Mouse (Mus musculus): ENCODE measurements around the gene Mtor. TPM values are rescaled to one million over a fixed set of nuclear protein-coding genes. Genes with fewer than 3 reads are reported as not detected.

Gene Mtor
- total and polyA plus RNA-seq, 3 experiments: 10.5 to 28.6 (median 24.3) TPM

DNA sequence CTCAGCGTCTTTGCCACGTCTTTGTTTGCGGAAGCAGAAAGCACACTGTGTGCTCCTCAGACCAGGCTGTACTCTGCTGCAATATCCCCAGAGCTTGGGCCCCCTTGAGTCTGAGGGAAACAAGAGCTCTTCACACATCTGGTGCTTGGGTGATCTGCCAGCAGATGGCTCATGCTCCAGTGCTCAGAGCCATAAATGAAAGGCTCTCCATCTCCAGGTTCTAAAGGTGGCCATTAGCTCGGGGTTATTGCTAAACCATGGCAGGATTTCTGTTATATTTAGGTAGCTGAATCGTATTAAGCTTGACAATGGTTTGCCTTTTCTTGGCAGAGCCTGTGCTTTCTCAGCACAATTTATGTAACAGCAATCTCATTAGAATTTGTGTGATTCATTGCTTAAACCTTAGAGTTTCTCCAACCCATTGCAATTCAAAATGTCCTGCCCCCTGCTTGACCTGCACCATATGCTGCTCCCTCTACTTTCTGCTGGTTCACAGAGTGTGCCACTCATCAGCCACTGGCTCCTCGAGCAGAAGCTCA is 64.7 kb downstream of the Mtor start:
- Histone ChIP-seq H3K79me2 (replicated peaks; ENCODE audit: control insufficient read depth, extremely low read depth, insufficient read depth, poor library complexity, severe bottlenecking) (no peaks in the 10 kb centered on the region), H3K9me3 (replicated peaks; ENCODE audit: low read length) (peaks cover 9% of the 10 kb centered on the region), H3K4me3 (replicated peaks in 1 of 3; ENCODE audit: low read depth in 2 of 3, low read length in 2 of 3, poor library complexity in 1 of 3) (no peak overlapping the region), H3K4me1 (ENCODE audit: control insufficient read depth in 1 of 2, insufficient read depth in 2 of 2) (peaks cover 5 to 11% of the 10 kb centered on the region in 2 experiments), H3K27ac (ENCODE audit: insufficient read depth, low read depth) (no peak overlapping the region), H3K4me2 (ENCODE audit: insufficient read depth, low read depth, poor library complexity, severe bottlenecking) (no peak overlapping the region), H3K36me3 (replicated peaks in 1 of 2; ENCODE audit: control insufficient read depth in 1 of 2, insufficient read depth in 1 of 2, low read length in 1 of 2) (peaks cover 49 to 87% of the 10 kb centered on the region in 2 experiments), H3K27me3 (replicated peaks) (no peaks in the 10 kb centered on the region), H3K9ac (ENCODE audit: insufficient read depth, low read depth) (no peak overlapping the region)
- dilution Hi-C loops (cut with MboI; ENCODE audit: extremely low pct_ligation_motif_present, extremely low pct_unique_long_range_greater_than_20kb, low sequenced_read_pairs) (no loop called here), in situ Hi-C loops (cut with MboI; ENCODE audit: low pct_ligation_motif_present, low pct_unique_long_range_greater_than_20kb, low sequenced_read_pairs) (no loop called here)
- DNase-seq (ENCODE audit: extremely low read depth): no peak
- TF ChIP-seq NELFE (IDR thresholded peaks at IDR 0.05; ENCODE audit: low read depth, low read length) (no peak), PAX5 (IDR thresholded peaks at IDR 0.05; ENCODE audit: low read length) (no peak), ZMIZ1 (IDR thresholded peaks at IDR 0.05; ENCODE audit: low read depth, low read length) (no peak), POLR2A (IDR thresholded peaks at IDR 0.05; ENCODE audit: low read depth, low read length) (no peak), MXI1 (IDR thresholded peaks at IDR 0.05; ENCODE audit: low read depth, low read length) (no peak), E2F4 (IDR thresholded peaks at IDR 0.05; ENCODE audit: insufficient replicate concordance, low read depth, low read length) (no peak), GABPA (IDR thresholded peaks at IDR 0.05; ENCODE audit: insufficient replicate concordance, low read depth, low read length) (no peak), ZNF384 (IDR thresholded peaks at IDR 0.05; ENCODE audit: low read depth, low read length) (no peak), KAT2A (IDR thresholded peaks at IDR 0.05; ENCODE audit: insufficient replicate concordance, low read length) (no peak), SIN3A (IDR thresholded peaks at IDR 0.05; ENCODE audit: low read length) (no peak), CTCF (conservative IDR thresholded peaks at IDR 0.05 in 1 of 2, IDR thresholded peaks at IDR 0.05 in 1 of 2; ENCODE audit: low read depth in 2 of 2, low read length in 2 of 2) (no peak), TBP (conservative IDR thresholded peaks at IDR 0.05; ENCODE audit: low read depth, low read length) (no peak)

DNA sequence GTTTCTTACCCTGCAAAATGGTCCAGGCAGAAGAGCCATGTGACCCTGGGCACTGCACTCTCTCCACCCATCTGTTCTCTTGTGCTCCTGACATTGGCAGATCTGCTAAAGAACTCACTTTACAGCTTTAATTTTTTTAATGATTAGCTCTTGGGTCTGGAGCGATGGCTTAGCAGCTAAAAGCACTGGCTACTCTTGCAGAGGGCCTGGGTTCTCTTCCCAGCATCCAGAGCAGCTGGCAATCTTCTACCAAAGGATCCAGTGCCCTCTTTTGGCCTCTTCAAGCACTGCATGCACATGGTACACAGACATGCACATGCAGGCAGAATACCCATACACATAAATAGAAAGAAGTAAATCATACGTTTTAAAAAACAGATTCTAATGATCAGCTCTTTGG is 66.9 kb downstream of the Mtor start:
- H3K9me3 ChIP-seq (replicated peaks; ENCODE audit: low read length): no peaks in the 10 kb centered on the region
- H3K4me3 ChIP-seq (replicated peaks in 1 of 3; ENCODE audit: low read depth in 2 of 3, low read length in 2 of 3, poor library complexity in 1 of 3): no peak overlapping the region
- H3K79me2 ChIP-seq (replicated peaks; ENCODE audit: control insufficient read depth, extremely low read depth, insufficient read depth, poor library complexity, severe bottlenecking): no peaks in the 10 kb centered on the region
- H3K9ac ChIP-seq (ENCODE audit: insufficient read depth, low read depth): no peak overlapping the region
- peak; percentile 33 for TF ChIP-seq RAD21 (IDR thresholded peaks at IDR 0.05; ENCODE audit: low read depth, low read length)
- no peak for TF ChIP-seq NELFE (IDR thresholded peaks at IDR 0.05; ENCODE audit: low read depth, low read length)
- TF ChIP-seq CTCF (conservative IDR thresholded peaks at IDR 0.05 in 1 of 2, IDR thresholded peaks at IDR 0.05 in 1 of 2; ENCODE audit: low read depth in 2 of 2, low read length in 2 of 2): peak in 1 of 2 experiments; percentile 49; a peak in 2 of 4 replicates
- no peak for TF ChIP-seq POLR2A (IDR thresholded peaks at IDR 0.05; ENCODE audit: low read depth, low read length)
- H3K27me3 ChIP-seq (replicated peaks): no peaks in the 10 kb centered on the region
- H3K36me3 ChIP-seq (replicated peaks in 1 of 2; ENCODE audit: control insufficient read depth in 1 of 2, insufficient read depth in 1 of 2, low read length in 1 of 2): peaks cover 56 to 90% of the 10 kb centered on the region in 2 experiments
- H3K4me2 ChIP-seq (ENCODE audit: insufficient read depth, low read depth, poor library complexity, severe bottlenecking): no peak overlapping the region
- no peaks in the 10 kb centered on the region for H3K4me1 ChIP-seq (ENCODE audit: control insufficient read depth in 1 of 2, insufficient read depth in 2 of 2)
- H3K27ac ChIP-seq (ENCODE audit: insufficient read depth, low read depth): no peak overlapping the region
- in situ Hi-C loops (cut with MboI; ENCODE audit: low pct_ligation_motif_present, low pct_unique_long_range_greater_than_20kb, low sequenced_read_pairs): no loop called here
- dilution Hi-C loops (cut with MboI; ENCODE audit: extremely low pct_ligation_motif_present, extremely low pct_unique_long_range_greater_than_20kb, low sequenced_read_pairs): no loop called here
- peak; percentile 11 for DNase-seq (ENCODE audit: extremely low read depth)

DNA sequence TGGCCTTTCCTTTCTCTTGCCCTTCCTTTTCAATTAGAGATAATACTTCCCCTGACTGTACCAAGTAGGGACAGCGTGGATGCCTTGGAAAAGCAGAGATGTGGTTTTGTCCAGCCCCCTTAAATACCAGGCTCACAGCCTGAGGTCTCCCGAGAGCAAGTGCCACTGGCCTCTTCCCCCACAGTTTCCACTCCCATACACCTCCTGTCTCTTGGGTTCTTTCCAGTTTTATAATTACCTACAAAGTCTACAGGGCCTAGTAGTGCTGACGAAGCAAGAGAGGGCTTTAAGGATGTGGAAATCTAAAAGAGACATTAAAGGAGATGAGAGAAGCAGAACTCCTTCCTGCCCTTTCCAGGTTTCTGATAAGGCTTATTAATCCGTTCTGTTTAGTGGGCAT is 69.4 kb downstream of the Mtor start:
- Histone ChIP-seq H3K4me2 (ENCODE audit: insufficient read depth, low read depth, poor library complexity, severe bottlenecking) (no peak overlapping the region), H3K36me3 (replicated peaks in 1 of 2; ENCODE audit: control insufficient read depth in 1 of 2, insufficient read depth in 1 of 2, low read length in 1 of 2) (peaks cover 57 to 85% of the 10 kb centered on the region in 2 experiments), H3K27me3 (replicated peaks) (no peaks in the 10 kb centered on the region), H3K4me1 (ENCODE audit: control insufficient read depth in 1 of 2, insufficient read depth in 2 of 2) (no peaks in the 10 kb centered on the region), H3K27ac (ENCODE audit: insufficient read depth, low read depth) (no peak overlapping the region), H3K4me3 (replicated peaks in 1 of 3; ENCODE audit: low read depth in 2 of 3, low read length in 2 of 3, poor library complexity in 1 of 3) (no peak overlapping the region), H3K9ac (ENCODE audit: insufficient read depth, low read depth) (no peak overlapping the region), H3K79me2 (replicated peaks; ENCODE audit: control insufficient read depth, extremely low read depth, insufficient read depth, poor library complexity, severe bottlenecking) (no peaks in the 10 kb centered on the region), H3K9me3 (replicated peaks; ENCODE audit: low read length) (no peaks in the 10 kb centered on the region)
- TF ChIP-seq NELFE (IDR thresholded peaks at IDR 0.05; ENCODE audit: low read depth, low read length): no peak
- in situ Hi-C loops (cut with MboI; ENCODE audit: low pct_ligation_motif_present, low pct_unique_long_range_greater_than_20kb, low sequenced_read_pairs) (no loop called here), dilution Hi-C loops (cut with MboI; ENCODE audit: extremely low pct_ligation_motif_present, extremely low pct_unique_long_range_greater_than_20kb, low sequenced_read_pairs) (no loop called here)
- DNase-seq (ENCODE audit: extremely low read depth): no peak

Measured in CH12.LX (cell line).